Mouse (Mus musculus) embryonic fibroblast, embryonic 13.5 days (primary cell): ENCODE measurements around the gene Trabd2b. TPM values are rescaled to one million over a fixed set of nuclear protein-coding genes. Genes with fewer than 3 reads are reported as not detected.

Source experiments
- H3K27ac ChIP-seq: 2 replicates; pipeline ENCODE4 v1.5.1; 2012; ENCODE audit warnings: low read length, control low read depth, inconsistent platforms; ENCODE audit not compliant: insufficient read depth
- H3K4me1 ChIP-seq: 2 replicates; pipeline ENCODE4 v1.6.1; 2011; ENCODE audit warnings: low read length; ENCODE audit not compliant: control insufficient read depth, insufficient read depth
- H3K4me3 ChIP-seq: 2 replicates; pipeline ENCODE4 v1.5.1; 2011; ENCODE audit warnings: mild to moderate bottlenecking, control low read depth, low read length; ENCODE audit not compliant: insufficient read depth
- CTCF ChIP-seq: IDR thresholded peaks from 2 replicates; pipeline ENCODE4 v1.5.1; 2011; ENCODE audit warnings: mild to moderate bottlenecking, control low read depth, low read length, moderate library complexity, borderline replicate concordance; ENCODE audit not compliant: insufficient read depth
- POLR2A ChIP-seq: IDR thresholded peaks from 2 replicates; pipeline ENCODE4 v1.6.1; 2011; ENCODE audit warnings: low read depth, mild to moderate bottlenecking, control low read depth, low read length, moderate library complexity
- polyA plus RNA-seq: library from polyadenylated mRNA; stranded (reverse); fragments of >200 nt; gene quantifications from 2 replicates; pipeline ENCODE4 v1.2.4, GENCODE M21; 2011; ENCODE audit warnings: low read depth; ENCODE audit not compliant: missing spikeins, insufficient read length

Trabd2b gene
- polyA plus RNA-seq, 1 experiment, result 1.9 TPM

GRCm38 (mm10) chr4:114486885-114487531 lies 80.5 kb downstream of the Trabd2b start:
- H3K4me1 ChIP-seq, result no peaks in the 10 kb centered on the region
- TF ChIP-seq POLR2A (no peak), CTCF (no peak)
- H3K27ac ChIP-seq, result no peak overlapping the region
- no peak overlapping the region for H3K4me3 ChIP-seq

GRCm38 (mm10) chr4:114487701-114488100 lies 81.2 kb downstream of the Trabd2b start:
- Histone ChIP-seq H3K4me1 (no peaks in the 10 kb centered on the region), H3K4me3 (no peak overlapping the region), H3K27ac (no peak overlapping the region)
- TF ChIP-seq CTCF (no peak), POLR2A (no peak)

- H3K4me3 ChIP-seq, result no peak overlapping the region
- no peak overlapping the region for H3K27ac ChIP-seq
- TF ChIP-seq CTCF (no peak), POLR2A (no peak)
- H3K4me1 ChIP-seq, result no peaks in the 10 kb centered on the region
These were observed 85.6 kb downstream of the Trabd2b start for GRCm38 (mm10) chr4:114492157-114492556.

- TF ChIP-seq POLR2A (no peak), CTCF (no peak)
These were observed 87.5 kb downstream of the Trabd2b start for GRCm38 (mm10) chr4:114494035-114494434.

GRCm38 (mm10) chr4:114495688-114496426 lies 89.3 kb downstream of the Trabd2b start:
- TF ChIP-seq CTCF, result no peak
- TF ChIP-seq POLR2A, result no peak
- H3K27ac ChIP-seq, result no peak overlapping the region
- no peak overlapping the region for H3K4me3 ChIP-seq
- no peaks in the 10 kb centered on the region for H3K4me1 ChIP-seq

More at GRCm38 (mm10) chr4:114494035-114494434, 87.5 kb downstream of the Trabd2b start:
- H3K27ac ChIP-seq, result no peak overlapping the region
- H3K4me1 ChIP-seq, result no peaks in the 10 kb centered on the region
- no peak overlapping the region for H3K4me3 ChIP-seq

GRCm38 (mm10) chr4:114499650-114500049 lies 93.1 kb downstream of the Trabd2b start:
- H3K4me1 ChIP-seq, result no peaks in the 10 kb centered on the region
- H3K27ac ChIP-seq, result no peak overlapping the region
- no peak overlapping the region for H3K4me3 ChIP-seq
- TF ChIP-seq CTCF (no peak), POLR2A (no peak)

GRCm38 (mm10) chr4:114500317-114500716 lies 93.8 kb downstream of the Trabd2b start:
- Histone ChIP-seq H3K4me3 (no peak overlapping the region), H3K27ac (no peak overlapping the region), H3K4me1 (no peaks in the 10 kb centered on the region)
- TF ChIP-seq CTCF, result no peak
- no peak for TF ChIP-seq POLR2A

GRCm38 (mm10) chr4:114501048-114501447 lies 94.5 kb downstream of the Trabd2b start:
- H3K4me1 ChIP-seq, result no peaks in the 10 kb centered on the region
- no peak overlapping the region for H3K4me3 ChIP-seq
- TF ChIP-seq CTCF, result no peak
- TF ChIP-seq POLR2A, result no peak
- no peak overlapping the region for H3K27ac ChIP-seq

GRCm38 (mm10) chr4:114501611-114502010 lies 95.1 kb downstream of the Trabd2b start:
- no peaks in the 10 kb centered on the region for H3K4me1 ChIP-seq

GRCm38 (mm10) chr4:114504227-114505041 lies 97.9 kb downstream of the Trabd2b start:
- TF ChIP-seq CTCF (no peak), POLR2A (no peak)
- Histone ChIP-seq H3K4me1 (no peaks in the 10 kb centered on the region), H3K4me3 (no peak overlapping the region), H3K27ac (no peak overlapping the region)

More at GRCm38 (mm10) chr4:114501611-114502010, 95.1 kb downstream of the Trabd2b start:
- Histone ChIP-seq H3K4me3 (no peak overlapping the region), H3K27ac (no peak overlapping the region)
- TF ChIP-seq POLR2A (no peak), CTCF (no peak)
